Mouse (Mus musculus) liver, adult 2 months (tissue): ENCODE measurements at regions not wholly inside any gene's neighbourhood (a gene's known extent, or its start where the extent isn't known, plus 50 kb on each side); places are given as distances from the start of the nearest gene placed in this dataset.

Experiments used
- DNase-seq: peaks from one replicate; pipeline ENCODE4 v3.0.0-alpha.2; 2011; ENCODE audit warnings: low read depth, low spot score; ENCODE audit errors: extremely low read depth
- H3K27ac ChIP-seq: fragments of 200-500 bp; replicated peaks from 2 replicates; pipeline ENCODE4 v1.5.1; 2012; ENCODE audit warnings: low read depth, mild to moderate bottlenecking, control low read depth, inconsistent platforms, low read length; ENCODE audit not compliant: insufficient read depth
- H3K27me3 ChIP-seq: fragments of 200-500 bp; 2 replicates; pipeline ENCODE4 v1.6.1; 2012; ENCODE audit warnings: mild to moderate bottlenecking, moderate library complexity, low read length, inconsistent platforms; ENCODE audit not compliant: control insufficient read depth, insufficient read depth
- H3K36me3 ChIP-seq: fragments of 200-500 bp; 2 replicates; pipeline ENCODE4 v1.6.1; 2012; ENCODE audit warnings: low read length, inconsistent platforms; ENCODE audit not compliant: control insufficient read depth, insufficient read depth
- H3K4me1 ChIP-seq: fragments of 200-500 bp; 2 replicates; pipeline ENCODE4 v1.6.1; 2011; ENCODE audit warnings: low read length; ENCODE audit not compliant: control insufficient read depth, insufficient read depth
- H3K4me3 ChIP-seq: fragments of 200-500 bp; 2 replicates; pipeline ENCODE4 v1.5.1; 2011; ENCODE audit warnings: low read depth, mild to moderate bottlenecking, control low read depth, low read length, moderate library complexity; ENCODE audit not compliant: insufficient read depth
- H3K79me2 ChIP-seq: fragments of 200-500 bp; 2 replicates; pipeline ENCODE4 v1.6.1; 2012; ENCODE audit warnings: inconsistent platforms, mild to moderate bottlenecking, low read length, moderate library complexity; ENCODE audit not compliant: control insufficient read depth, insufficient read depth
- H3K9ac ChIP-seq: fragments of 200-500 bp; 2 replicates; pipeline ENCODE4 v1.6.1; 2012; ENCODE audit warnings: low read depth, mild to moderate bottlenecking, control low read depth, inconsistent platforms, low read length
- CTCF ChIP-seq: fragments of 200-500 bp; IDR thresholded peaks from 2 replicates; pipeline ENCODE4 v1.5.1; 2011; ENCODE audit warnings: low read depth, low read length, control low read depth
- POLR2A ChIP-seq: fragments of 200-500 bp; IDR thresholded peaks from 2 replicates; pipeline ENCODE4 v1.6.1; 2011; ENCODE audit warnings: low read length, control low read depth; ENCODE audit not compliant: insufficient read depth; ENCODE audit errors: extremely low read depth
- WGBS: fragments of 180-500 bp; shearing (Covaris S2); methylation state at CpG from one replicate; pipeline ENCODE4 v1.1.7; 2018; 5-methylcytosine and 5-hydroxymethylcytosine counted together

- Histone ChIP-seq H3K36me3 (no peaks in the 10 kb centered on the region), H3K4me3 (no peak overlapping the region), H3K9ac (no peak overlapping the region), H3K27ac (no peak overlapping the region), H3K27me3 (no peaks in the 10 kb centered on the region), H3K79me2 (no peaks in the 10 kb centered on the region), H3K4me1 (no peaks in the 10 kb centered on the region)
- TF ChIP-seq CTCF (no peak), POLR2A (no peak)
- WGBS, result 83% methylated on average over 3 of the region's 3 CpGs
- no peak for DNase-seq
Measured at GRCm38 (mm10) chr2:108904121-108904733, 376.3 kb upstream of the Kif18a start.

- DNase-seq, result no peak
- H3K36me3 ChIP-seq, result no peaks in the 10 kb centered on the region
- TF ChIP-seq POLR2A (no peak), CTCF (no peak)
- no peaks in the 10 kb centered on the region for H3K27me3 ChIP-seq
- no peaks in the 10 kb centered on the region for H3K79me2 ChIP-seq
- H3K4me1 ChIP-seq, result no peaks in the 10 kb centered on the region
- no peak overlapping the region for H3K27ac ChIP-seq
- H3K9ac ChIP-seq, result no peak overlapping the region
- WGBS, result 65% methylated on average over 2 of the region's 2 CpGs
- no peak overlapping the region for H3K4me3 ChIP-seq
Measured at GRCm38 (mm10) chr2:108913555-108913954, 367.0 kb upstream of the Kif18a start.

GRCm38 (mm10) chr2:108913967-108914366, 366.6 kb upstream of the Kif18a start:
- TF ChIP-seq CTCF (no peak), POLR2A (no peak)
- Histone ChIP-seq H3K27me3 (no peaks in the 10 kb centered on the region), H3K79me2 (no peaks in the 10 kb centered on the region), H3K27ac (no peak overlapping the region), H3K4me1 (no peaks in the 10 kb centered on the region), H3K9ac (no peak overlapping the region), H3K36me3 (no peaks in the 10 kb centered on the region), H3K4me3 (no peak overlapping the region)
- 65% methylated on average over 3 of the region's 3 CpGs for WGBS
- DNase-seq, result no peak

- DNase-seq, result peak; percentile 63
- Histone ChIP-seq H3K27me3 (no peaks in the 10 kb centered on the region), H3K9ac (no peak overlapping the region), H3K79me2 (no peaks in the 10 kb centered on the region), H3K4me1 (no peaks in the 10 kb centered on the region), H3K4me3 (no peak overlapping the region), H3K36me3 (no peaks in the 10 kb centered on the region), H3K27ac (no peak overlapping the region)
- 30% methylated on average over 3 of the region's 3 CpGs for WGBS
- no peak for TF ChIP-seq POLR2A
- no peak for TF ChIP-seq CTCF
Measured at GRCm38 (mm10) chr2:108919500-108920045, 361.0 kb upstream of the Kif18a start.

GRCm38 (mm10) chr2:108920111-108920510, 360.4 kb upstream of the Kif18a start:
- H3K27ac ChIP-seq, result no peak overlapping the region
- H3K79me2 ChIP-seq, result no peaks in the 10 kb centered on the region
- DNase-seq, result no peak
- no peaks in the 10 kb centered on the region for H3K27me3 ChIP-seq
- no peak overlapping the region for H3K4me3 ChIP-seq
- no peak overlapping the region for H3K9ac ChIP-seq
- no peaks in the 10 kb centered on the region for H3K36me3 ChIP-seq
- WGBS, result 80% methylated on average over 5 of the region's 5 CpGs
- TF ChIP-seq POLR2A, result no peak
- H3K4me1 ChIP-seq, result no peaks in the 10 kb centered on the region

GRCm38 (mm10) chr2:108935981-108936762, 344.4 kb upstream of the Kif18a start:
- TF ChIP-seq CTCF (no peak), POLR2A (no peak)
- Histone ChIP-seq H3K4me3 (no peak overlapping the region), H3K27ac (no peak overlapping the region), H3K27me3 (no peaks in the 10 kb centered on the region), H3K4me1 (no peaks in the 10 kb centered on the region), H3K9ac (no peak overlapping the region), H3K79me2 (no peaks in the 10 kb centered on the region), H3K36me3 (no peaks in the 10 kb centered on the region)
- no peak for DNase-seq
- WGBS, result 65% methylated on average over 5 of the region's 5 CpGs
